Mouse (Mus musculus): ENCODE results near the gene Habp4. TPM values are rescaled to one million over a fixed set of nuclear protein-coding genes. Genes with fewer than 3 reads are reported as not detected.

The Habp4 gene
- total RNA-seq, 2 experiments from 2014 or later, result 2.4 to 3.9 TPM

GRCm38 (mm10) chr13:64235062-64235715 lies 73.6 kb downstream of the Habp4 start:
- no peak for ATAC-seq (replicated peaks; ENCODE audit: poor library complexity)

GRCm38 (mm10) chr13:64235777-64236176 lies 74.2 kb downstream of the Habp4 start:
- no peak for ATAC-seq (replicated peaks; ENCODE audit: poor library complexity)

Other genes with a start within 250 kb of the Habp4 start
- gene Hsd17b3, start 72.6 kb upstream of the Habp4 start, total RNA-seq (2015), result not detected in 2 replicates
- not detected in 2 replicates for gene Hsd17b3, start 72.6 kb upstream of the Habp4 start, total RNA-seq (2017)
- 3.5 and 5.4 TPM in 2 replicates for gene Slc35d2, start 32.5 kb upstream of the Habp4 start, total RNA-seq (2015)
- 4.3 and 5.4 TPM in 2 replicates for gene Slc35d2, start 32.5 kb upstream of the Habp4 start, total RNA-seq (2017)
- gene Zfp367, start 8.6 kb upstream of the Habp4 start, total RNA-seq (2015), result 42.8 and 49.3 TPM in 2 replicates
- 41.9 and 52.3 TPM in 2 replicates for gene Zfp367, start 8.6 kb upstream of the Habp4 start, total RNA-seq (2017)
- gene Cdc14b, start 113.5 kb downstream of the Habp4 start, total RNA-seq (2015), result 1.6 and 1.9 TPM in 2 replicates
- gene Cdc14b, start 113.5 kb downstream of the Habp4 start, total RNA-seq (2017), result 0.74 and 2.4 TPM in 2 replicates
- gene Aaed1, start 150.9 kb downstream of the Habp4 start, total RNA-seq (2015), result 19.6 and 20.3 TPM in 2 replicates
- 33.1 and 42.4 TPM in 2 replicates for gene Aaed1, start 150.9 kb downstream of the Habp4 start, total RNA-seq (2017)
- gene Ctsl, start 209.1 kb downstream of the Habp4 start, total RNA-seq (2015), result 30.9 and 31.8 TPM in 2 replicates
- 35.4 and 40.8 TPM in 2 replicates for gene Ctsl, start 209.1 kb downstream of the Habp4 start, total RNA-seq (2017)

Measured in megakaryocyte progenitor cell, adult 5-6 weeks (primary cell).